Mouse (Mus musculus): ENCODE results near the gene Slc16a7. TPM values are rescaled to one million over a fixed set of nuclear protein-coding genes. Genes with fewer than 3 reads are reported as not detected.

Gene Slc16a7
- polyA plus RNA-seq, 1 experiment, result 0.46 TPM

- Histone ChIP-seq H3K4me1 (ENCODE audit: control insufficient read depth, insufficient read depth, insufficient read length, low read length) (peaks cover 5% of the 10 kb centered on the region; the same call in 1 of the 2 replicates), H3K27ac (ENCODE audit: insufficient read depth, low read depth, low read length) (no peak overlapping the region), H3K4me3 (ENCODE audit: low read depth, low read length) (no peak overlapping the region), H3K36me3 (ENCODE audit: control insufficient read depth, insufficient read depth, low read length) (no peaks in the 10 kb centered on the region), H3K27me3 (ENCODE audit: control insufficient read depth, insufficient read depth, low read length) (no peaks in the 10 kb centered on the region; the same call in 1 of the 2 replicates)
- 23% methylated on average over 9 of the region's 9 CpGs for WGBS
- TF ChIP-seq CTCF (IDR thresholded peaks at IDR 0.05; ENCODE audit: extremely low read depth, insufficient read length, insufficient replicate concordance, low read depth, low read length), result no peak
Observed at GRCm38 (mm10) chr10:125265901-125266300, 123.4 kb downstream of the Slc16a7 start.

GRCm38 (mm10) chr10:125265467-125265866 lies 123.8 kb downstream of the Slc16a7 start:
- no peak overlapping the region; the same call in 1 of the 2 replicates for H3K27ac ChIP-seq (ENCODE audit: insufficient read depth, low read depth, low read length)
- H3K36me3 ChIP-seq (ENCODE audit: control insufficient read depth, insufficient read depth, low read length), result no peaks in the 10 kb centered on the region
- 24% methylated on average over 14 of the region's 14 CpGs for WGBS
- peaks cover 5% of the 10 kb centered on the region; the same call in 1 of the 2 replicates for H3K4me1 ChIP-seq (ENCODE audit: control insufficient read depth, insufficient read depth, insufficient read length, low read length)
- H3K27me3 ChIP-seq (ENCODE audit: control insufficient read depth, insufficient read depth, low read length), result no peaks in the 10 kb centered on the region; the same call in 1 of the 2 replicates
- no peak for TF ChIP-seq CTCF (IDR thresholded peaks at IDR 0.05; ENCODE audit: extremely low read depth, insufficient read length, insufficient replicate concordance, low read depth, low read length)
- TF ChIP-seq POLR2A (IDR thresholded peaks at IDR 0.05; ENCODE audit: low read depth, low read length), result no peak
- H3K4me3 ChIP-seq (ENCODE audit: low read depth, low read length), result no peak overlapping the region

GRCm38 (mm10) chr10:125264938-125265337 lies 124.3 kb downstream of the Slc16a7 start:
- H3K4me1 ChIP-seq (ENCODE audit: control insufficient read depth, insufficient read depth, insufficient read length, low read length), result peaks cover 5% of the 10 kb centered on the region; the same call in 1 of the 2 replicates
- no peak overlapping the region for H3K4me3 ChIP-seq (ENCODE audit: low read depth, low read length)

GRCm38 (mm10) chr10:125255904-125256303 lies 133.4 kb downstream of the Slc16a7 start:
- TF ChIP-seq POLR2A (IDR thresholded peaks at IDR 0.05; ENCODE audit: low read depth, low read length), result no peak
- no peak for TF ChIP-seq CTCF (IDR thresholded peaks at IDR 0.05; ENCODE audit: extremely low read depth, insufficient read length, insufficient replicate concordance, low read depth, low read length)
- Histone ChIP-seq H3K27me3 (ENCODE audit: control insufficient read depth, insufficient read depth, low read length) (no peaks in the 10 kb centered on the region), H3K4me1 (ENCODE audit: control insufficient read depth, insufficient read depth, insufficient read length, low read length) (no peaks in the 10 kb centered on the region), H3K36me3 (ENCODE audit: control insufficient read depth, insufficient read depth, low read length) (no peaks in the 10 kb centered on the region), H3K4me3 (ENCODE audit: low read depth, low read length) (no peak overlapping the region), H3K27ac (ENCODE audit: insufficient read depth, low read depth, low read length) (no peak overlapping the region)
- WGBS, result 90% methylated on average over 4 of the region's 4 CpGs

More at GRCm38 (mm10) chr10:125264938-125265337, 124.3 kb downstream of the Slc16a7 start:
- H3K27ac ChIP-seq (ENCODE audit: insufficient read depth, low read depth, low read length), result no peak overlapping the region
- WGBS, result 49% methylated on average over 4 of the region's 4 CpGs
- TF ChIP-seq POLR2A (IDR thresholded peaks at IDR 0.05; ENCODE audit: low read depth, low read length) (no peak), CTCF (IDR thresholded peaks at IDR 0.05; ENCODE audit: extremely low read depth, insufficient read length, insufficient replicate concordance, low read depth, low read length) (peak; percentile 62; the same call in 1 of the 2 replicates)
- no peaks in the 10 kb centered on the region; the same call in 1 of the 2 replicates for H3K27me3 ChIP-seq (ENCODE audit: control insufficient read depth, insufficient read depth, low read length)
- H3K36me3 ChIP-seq (ENCODE audit: control insufficient read depth, insufficient read depth, low read length), result no peaks in the 10 kb centered on the region

- H3K27ac ChIP-seq (ENCODE audit: insufficient read depth, low read depth, low read length), result no peak overlapping the region
- H3K4me3 ChIP-seq (ENCODE audit: low read depth, low read length), result no peak overlapping the region
- no peak for TF ChIP-seq POLR2A (IDR thresholded peaks at IDR 0.05; ENCODE audit: low read depth, low read length)
- no peak for TF ChIP-seq CTCF (IDR thresholded peaks at IDR 0.05; ENCODE audit: extremely low read depth, insufficient read length, insufficient replicate concordance, low read depth, low read length)
- no peaks in the 10 kb centered on the region for H3K4me1 ChIP-seq (ENCODE audit: control insufficient read depth, insufficient read depth, insufficient read length, low read length)
- H3K36me3 ChIP-seq (ENCODE audit: control insufficient read depth, insufficient read depth, low read length), result no peaks in the 10 kb centered on the region
- no peaks in the 10 kb centered on the region for H3K27me3 ChIP-seq (ENCODE audit: control insufficient read depth, insufficient read depth, low read length)
- 51% methylated on average over 2 of the region's 2 CpGs for WGBS
Observed at GRCm38 (mm10) chr10:125214536-125214935, 174.7 kb downstream of the Slc16a7 start.

- WGBS, result 92% methylated on average over 3 of the region's 3 CpGs
- H3K4me1 ChIP-seq (ENCODE audit: control insufficient read depth, insufficient read depth, insufficient read length, low read length), result no peaks in the 10 kb centered on the region
- H3K27ac ChIP-seq (ENCODE audit: insufficient read depth, low read depth, low read length), result no peak overlapping the region
- no peaks in the 10 kb centered on the region for H3K27me3 ChIP-seq (ENCODE audit: control insufficient read depth, insufficient read depth, low read length)
- H3K4me3 ChIP-seq (ENCODE audit: low read depth, low read length), result no peak overlapping the region
- no peak for TF ChIP-seq POLR2A (IDR thresholded peaks at IDR 0.05; ENCODE audit: low read depth, low read length)
- no peaks in the 10 kb centered on the region for H3K36me3 ChIP-seq (ENCODE audit: control insufficient read depth, insufficient read depth, low read length)
Observed at GRCm38 (mm10) chr10:125213805-125214204, 175.5 kb downstream of the Slc16a7 start.

GRCm38 (mm10) chr10:125187544-125187943 lies 201.7 kb downstream of the Slc16a7 start:
- H3K27ac ChIP-seq (ENCODE audit: insufficient read depth, low read depth, low read length), result no peak overlapping the region
- H3K4me3 ChIP-seq (ENCODE audit: low read depth, low read length), result no peak overlapping the region
- H3K36me3 ChIP-seq (ENCODE audit: control insufficient read depth, insufficient read depth, low read length), result no peaks in the 10 kb centered on the region
- WGBS, result 65% methylated on average over 5 of the region's 5 CpGs
- no peaks in the 10 kb centered on the region for H3K27me3 ChIP-seq (ENCODE audit: control insufficient read depth, insufficient read depth, low read length)
- TF ChIP-seq CTCF (IDR thresholded peaks at IDR 0.05; ENCODE audit: extremely low read depth, insufficient read length, insufficient replicate concordance, low read depth, low read length) (no peak), POLR2A (IDR thresholded peaks at IDR 0.05; ENCODE audit: low read depth, low read length) (no peak)
- no peaks in the 10 kb centered on the region for H3K4me1 ChIP-seq (ENCODE audit: control insufficient read depth, insufficient read depth, insufficient read length, low read length)
